Mouse (Mus musculus): ENCODE data around the gene Cldn15. TPM values are rescaled to one million over a fixed set of nuclear protein-coding genes. Genes with fewer than 3 reads are reported as not detected.
"Not testable (repeated sequence)": the region's sequence is repeated elsewhere in the genome, so short reads cannot be mapped to it uniquely, and the experiment has no call there.

The Cldn15 gene
- under 1 TPM in 1 of 2 experiments, not detected in 1; 0.61 TPM for total RNA-seq (2021)
- long read RNA-seq = 0 reads

DNA sequence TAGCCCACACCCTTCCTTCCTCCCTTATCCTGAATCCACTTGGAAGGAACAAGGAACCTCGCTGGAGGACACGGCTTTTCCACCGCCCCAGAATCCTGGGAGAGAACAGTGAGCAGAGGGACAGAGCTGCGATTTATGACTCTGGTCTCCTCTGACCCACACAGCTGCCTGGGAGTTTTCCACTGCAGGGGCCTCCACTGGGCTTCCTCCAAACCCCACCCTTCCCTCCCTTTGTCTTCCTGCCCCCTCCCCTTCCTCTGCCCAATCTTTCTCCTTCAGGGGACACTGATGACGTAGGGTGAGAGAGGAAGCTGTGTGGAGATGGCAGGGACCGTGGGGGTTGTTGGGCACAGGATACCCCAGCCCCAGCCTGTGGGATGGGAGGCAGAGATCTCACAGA is at the start of gene Cldn15:
TSS of gene Cldn15 (plus strand) at position 286 of the 400 bp plus-strand sequence.
- no peak for DNase-seq (ENCODE audit: low spot score in 2 of 2)

GRCm38 (mm10) chr5:136917613-136918242 is 48.7 kb upstream of the Cldn15 start:
- no peak for DNase-seq (ENCODE audit: low spot score in 2 of 2)

DNA sequence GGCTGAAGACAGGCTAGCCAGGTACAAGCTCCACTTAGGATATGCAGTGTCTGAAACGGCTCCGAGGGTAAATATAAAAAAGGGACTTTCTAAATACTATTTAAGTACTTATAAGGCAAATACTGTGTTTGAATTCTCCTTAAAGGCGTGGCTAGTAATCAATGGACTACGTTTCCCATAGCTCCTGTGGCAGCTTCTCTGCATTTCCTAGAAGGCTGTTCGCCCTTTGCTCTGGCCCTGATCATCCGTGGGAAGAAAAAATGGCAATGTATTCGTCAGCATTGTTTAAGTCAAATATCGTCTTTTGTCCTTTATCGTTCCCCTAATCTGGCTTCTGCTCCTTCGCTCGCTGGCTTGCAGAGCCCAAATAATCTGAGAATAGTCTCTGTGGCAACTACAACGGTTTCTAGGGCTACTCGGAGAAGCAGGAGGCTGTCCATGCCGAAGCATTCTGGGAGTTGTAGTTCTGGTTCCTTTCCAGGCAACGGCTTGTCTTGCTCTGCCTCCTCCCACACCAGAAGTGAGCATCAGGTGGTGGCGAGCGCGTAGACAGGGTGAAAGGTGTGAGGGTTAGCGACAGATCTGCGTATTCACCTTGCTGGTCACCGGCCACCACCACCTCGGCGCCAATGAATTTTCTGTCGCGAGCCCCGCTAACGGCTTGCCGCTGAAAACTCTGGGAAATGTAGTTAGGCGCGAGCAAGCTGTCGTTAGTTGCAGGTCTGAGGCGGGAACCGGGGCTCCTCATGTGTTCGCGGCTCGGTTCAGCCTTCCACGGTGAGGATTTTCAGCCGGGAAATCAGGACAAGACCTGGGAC is 47.6 kb upstream of the Cldn15 start:
- peak; percentile 79 to 91 for DNase-seq (ENCODE audit: low spot score in 2 of 2)

- peak in 1 of 2 experiments; percentile 14 for DNase-seq (ENCODE audit: low spot score in 2 of 2)
Measured at GRCm38 (mm10) chr5:136919546-136920301, 46.7 kb upstream of the Cldn15 start.

- no peak for DNase-seq (ENCODE audit: low spot score in 2 of 2)
Measured at GRCm38 (mm10) chr5:136922830-136923229, 43.6 kb upstream of the Cldn15 start.

DNA sequence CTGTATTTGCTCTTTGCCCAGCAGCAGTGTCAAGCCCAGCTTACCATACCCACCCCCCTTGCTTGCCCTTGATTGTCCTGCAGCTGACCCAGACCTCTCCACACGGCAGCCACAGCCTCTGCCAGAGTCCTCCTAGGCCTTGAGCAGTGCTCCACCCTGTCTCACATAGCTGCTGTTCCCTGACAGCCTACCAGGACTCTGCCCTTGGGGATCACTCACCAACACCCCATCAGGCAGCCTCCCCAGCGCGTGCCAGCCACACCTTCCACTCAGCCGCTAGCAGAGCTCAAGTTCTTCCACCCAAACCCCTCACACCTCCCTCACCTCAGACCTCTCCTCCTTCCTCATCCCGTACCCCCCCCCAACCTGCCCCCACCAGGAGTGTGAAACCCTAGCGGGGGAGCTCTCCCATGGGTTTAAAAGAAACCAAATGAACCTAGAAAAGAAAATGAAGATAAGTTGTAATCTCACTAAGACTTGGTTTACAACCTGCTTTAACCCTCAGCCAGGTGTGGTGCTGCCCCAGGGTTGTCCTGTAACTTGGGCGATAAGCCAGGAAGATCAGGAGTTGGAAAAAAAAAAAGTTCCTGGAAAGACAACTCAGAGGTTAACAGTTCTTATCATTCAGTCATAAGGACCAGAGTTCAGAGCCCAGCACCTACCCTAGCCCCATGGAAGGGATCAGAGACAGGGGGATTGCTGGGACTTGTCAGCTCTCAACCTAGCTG is 42.5 kb upstream of the Cldn15 start:
- no peak for DNase-seq (ENCODE audit: low spot score in 2 of 2)

- DNase-seq (ENCODE audit: low spot score in 2 of 2) = peak; percentile 71 to 92
Measured at GRCm38 (mm10) chr5:136929073-136929472, 37.3 kb upstream of the Cldn15 start.

- DNase-seq (ENCODE audit: low spot score in 2 of 2) = peak in 1 of 2 experiments; percentile 30
Measured at GRCm38 (mm10) chr5:136931896-136932295, 34.5 kb upstream of the Cldn15 start.

- no peak for DNase-seq (ENCODE audit: low spot score in 2 of 2)
Measured at GRCm38 (mm10) chr5:136932956-136933355, 33.5 kb upstream of the Cldn15 start.

- no peak for DNase-seq (ENCODE audit: low spot score in 2 of 2)
Measured at GRCm38 (mm10) chr5:136933930-136934329, 32.5 kb upstream of the Cldn15 start.

- no peak for DNase-seq (ENCODE audit: low spot score in 2 of 2)
Measured at GRCm38 (mm10) chr5:136935905-136936695, 30.3 kb upstream of the Cldn15 start.

DNA sequence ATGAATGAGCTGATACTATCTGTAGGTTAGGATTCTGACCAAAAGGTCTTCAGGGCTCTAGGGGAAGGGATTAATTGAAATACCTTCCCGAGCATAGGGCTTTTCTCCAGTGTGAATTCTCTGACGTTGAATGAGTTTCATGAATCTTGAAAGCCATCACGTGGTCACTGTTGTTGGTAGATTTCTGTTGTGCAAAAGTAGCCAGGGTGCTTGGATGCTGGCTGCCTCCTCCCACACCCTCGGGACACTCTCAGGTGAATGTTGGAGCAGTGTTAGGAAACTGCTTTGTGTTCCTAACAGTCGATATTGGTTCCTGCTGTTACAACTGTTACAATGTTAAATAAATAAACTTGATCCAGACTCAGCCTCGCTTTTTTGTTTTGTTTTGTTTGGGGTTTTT is 29.7 kb upstream of the Cldn15 start:
- DNase-seq (ENCODE audit: low spot score in 2 of 2) = no peak

GRCm38 (mm10) chr5:136937621-136938020 is 28.8 kb upstream of the Cldn15 start:
- no peak for DNase-seq (ENCODE audit: low spot score in 2 of 2)

GRCm38 (mm10) chr5:136939284-136939683 is 27.1 kb upstream of the Cldn15 start:
- DNase-seq (ENCODE audit: low spot score in 2 of 2) = no peak

DNA sequence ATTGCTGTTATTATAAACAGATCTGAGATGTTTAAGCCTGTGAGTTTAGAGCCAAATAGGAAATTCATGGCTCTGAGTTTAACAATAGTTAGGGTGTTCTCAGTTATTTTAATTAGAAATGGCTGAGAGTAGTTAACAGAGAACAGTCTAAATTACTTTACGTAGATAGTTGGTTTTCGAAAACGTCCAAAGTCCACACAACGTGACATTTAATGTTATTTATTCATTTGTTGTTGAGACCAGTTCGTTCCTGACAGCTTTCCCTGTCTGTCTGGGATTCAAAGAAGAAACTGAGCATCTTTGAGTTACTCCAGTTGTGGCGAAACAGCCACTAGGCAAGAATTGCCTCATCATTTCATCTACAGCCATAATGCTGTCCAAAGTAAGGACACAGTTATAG is 26.4 kb upstream of the Cldn15 start:
- DNase-seq (ENCODE audit: low spot score in 2 of 2) = not testable (repeated sequence)

DNA sequence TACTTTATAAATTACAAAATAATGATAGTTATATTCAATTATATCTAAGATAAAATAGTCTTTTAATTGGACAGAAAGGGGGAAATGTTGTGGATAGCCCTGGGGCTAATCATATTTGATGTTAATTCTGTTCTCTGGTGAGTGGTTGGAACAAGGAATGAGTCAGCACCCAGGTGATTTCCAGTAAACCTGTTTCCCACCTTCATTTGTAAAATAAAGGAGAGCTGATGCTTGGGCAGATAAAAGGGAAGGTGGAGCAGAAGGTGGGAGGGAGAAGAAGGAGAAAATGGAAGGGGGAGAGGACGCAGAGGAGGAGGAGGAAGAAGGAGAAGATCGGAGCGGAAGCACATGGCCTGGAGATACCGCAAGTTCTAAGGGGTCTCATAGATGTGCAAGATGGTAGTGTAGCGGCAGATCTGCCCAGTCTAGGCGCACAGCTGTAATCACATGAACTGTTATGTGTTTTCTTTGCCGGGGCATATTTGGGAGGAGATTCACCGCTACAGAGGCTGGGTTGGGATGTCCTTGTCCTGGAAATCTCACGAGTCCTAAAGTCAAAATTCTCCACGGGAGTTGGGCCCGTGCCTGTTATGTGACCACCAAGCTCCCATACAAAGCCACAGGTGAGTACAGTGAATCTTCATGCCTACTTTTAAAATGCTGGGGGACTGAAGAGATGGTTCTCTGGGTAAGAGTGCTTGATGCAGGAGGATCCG is 25.4 kb upstream of the Cldn15 start:
- DNase-seq (ENCODE audit: low spot score in 2 of 2) = no peak

DNA sequence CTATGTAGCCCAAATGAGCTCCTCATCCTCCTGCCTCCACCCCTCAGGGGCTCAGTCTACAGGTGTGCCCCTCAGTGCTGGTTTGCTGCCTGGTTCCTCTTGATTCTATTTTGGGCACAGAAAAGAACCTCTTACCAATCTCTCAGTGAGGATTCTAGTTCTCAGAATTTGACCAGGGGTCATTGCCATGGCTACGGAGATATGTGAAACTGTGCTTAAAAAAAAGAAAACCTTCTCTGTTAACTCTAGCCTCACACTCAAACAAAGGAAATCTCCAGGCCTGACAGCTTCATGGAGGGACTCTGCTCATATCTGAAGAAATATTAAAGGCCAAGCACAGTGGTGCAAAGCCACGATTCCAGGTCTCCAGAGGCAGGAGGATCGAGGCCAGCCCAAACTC is 23.6 kb upstream of the Cldn15 start:
- no peak for DNase-seq (ENCODE audit: low spot score in 2 of 2)

DNA sequence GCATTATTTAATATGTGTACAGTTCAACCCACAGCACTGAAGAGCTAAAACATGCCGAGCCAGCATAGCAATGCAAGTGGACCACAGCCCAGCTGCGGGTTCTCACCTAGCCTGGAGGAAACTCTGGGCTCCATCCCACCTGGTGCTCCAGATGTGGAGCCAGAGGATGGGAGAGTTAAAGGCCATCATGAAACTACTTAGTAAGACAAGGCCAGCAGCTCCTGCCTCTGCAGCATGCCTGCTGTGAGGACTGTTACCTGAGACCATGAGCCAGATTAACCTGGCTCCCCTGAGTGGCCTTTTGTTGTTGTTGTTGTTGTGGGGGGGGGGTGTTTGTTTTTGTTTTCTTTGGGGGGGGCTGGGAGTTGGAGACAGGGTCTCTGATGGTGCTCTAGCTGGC is 23.0 kb upstream of the Cldn15 start:
- no peak for DNase-seq (ENCODE audit: low spot score in 2 of 2)

- no peak for DNase-seq (ENCODE audit: low spot score in 2 of 2)
Measured at GRCm38 (mm10) chr5:136945084-136945483, 21.3 kb upstream of the Cldn15 start.

DNA sequence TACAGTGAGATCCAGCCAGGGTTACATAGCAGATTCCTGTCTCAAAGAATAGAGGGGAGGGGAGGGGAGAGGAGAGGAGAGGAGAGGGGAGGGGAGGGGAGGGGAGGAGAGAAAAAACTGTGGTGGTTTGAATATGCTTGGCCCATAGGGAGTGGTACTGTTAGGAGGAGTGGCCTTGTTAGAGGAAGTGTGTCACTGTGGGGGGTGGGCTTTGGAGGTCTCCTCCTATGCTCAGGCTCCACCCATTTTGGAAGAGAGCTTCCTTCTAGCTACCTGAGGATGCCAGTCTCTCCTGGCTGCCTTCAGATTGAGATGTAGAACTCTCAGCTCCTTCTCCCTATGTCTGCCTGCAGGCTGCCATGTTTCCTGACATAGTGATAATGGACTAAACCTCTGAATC is 18.5 kb upstream of the Cldn15 start:
- no peak for DNase-seq (ENCODE audit: low spot score in 2 of 2)
